Mouse (Mus musculus) testis, adult 2 months (tissue): Measurements from ENCODE around the gene Ssr2. TPM values are rescaled to one million over a fixed set of nuclear protein-coding genes. Genes with fewer than 3 reads are reported as not detected.
"Not testable (repeated sequence)": the region's sequence is repeated elsewhere in the genome, so short reads cannot be mapped to it uniquely, and the experiment has no call there.

Experiments
- H3K27ac ChIP-seq: fragments of 200-500 bp; 2 replicates; pipeline ENCODE4 v1.5.1; 2012; ENCODE audit warnings: low read depth, low read length; ENCODE audit not compliant: control insufficient read depth, insufficient read depth
- H3K27me3 ChIP-seq: fragments of 200-500 bp; 2 replicates; pipeline ENCODE4 v1.6.1; 2012; ENCODE audit warnings: mild to moderate bottlenecking, low read length, moderate library complexity; ENCODE audit not compliant: control insufficient read depth, insufficient read depth
- H3K36me3 ChIP-seq: fragments of 200-500 bp; 2 replicates; pipeline ENCODE4 v1.6.1; 2012; ENCODE audit warnings: mild to moderate bottlenecking, low read length; ENCODE audit not compliant: control insufficient read depth, insufficient read depth
- H3K4me1 ChIP-seq: fragments of 200-500 bp; 2 replicates; pipeline ENCODE4 v1.6.1; 2012; ENCODE audit warnings: low read length; ENCODE audit not compliant: control insufficient read depth, insufficient read depth
- H3K4me3 ChIP-seq: fragments of 200-500 bp; 2 replicates; pipeline ENCODE4 v1.5.1; 2012; ENCODE audit warnings: low read depth, mild to moderate bottlenecking, low read length, moderate library complexity, mixed read lengths; ENCODE audit not compliant: control insufficient read depth
- CTCF ChIP-seq: fragments of 200-500 bp; IDR thresholded peaks from 2 replicates; pipeline ENCODE4 v1.5.1; 2012; ENCODE audit warnings: low read depth, mild to moderate bottlenecking, inconsistent platforms, low read length, moderate library complexity; ENCODE audit not compliant: control insufficient read depth, insufficient read depth, insufficient replicate concordance
- POLR2A ChIP-seq: fragments of 200-500 bp; IDR thresholded peaks from 2 replicates; pipeline ENCODE4 v1.6.1; 2012; ENCODE audit warnings: low read depth, mild to moderate bottlenecking, inconsistent platforms, low read length, moderate library complexity; ENCODE audit not compliant: control insufficient read depth
- polyA plus RNA-seq: library from polyadenylated mRNA; depleted of rRNA; stranded (reverse); fragments of >200 nt; gene quantifications from 2 replicates; pipeline ENCODE4 v1.2.3, GENCODE M21; 2012

The Ssr2 gene
- polyA plus RNA-seq, 1 experiment = 161 TPM

DNA sequence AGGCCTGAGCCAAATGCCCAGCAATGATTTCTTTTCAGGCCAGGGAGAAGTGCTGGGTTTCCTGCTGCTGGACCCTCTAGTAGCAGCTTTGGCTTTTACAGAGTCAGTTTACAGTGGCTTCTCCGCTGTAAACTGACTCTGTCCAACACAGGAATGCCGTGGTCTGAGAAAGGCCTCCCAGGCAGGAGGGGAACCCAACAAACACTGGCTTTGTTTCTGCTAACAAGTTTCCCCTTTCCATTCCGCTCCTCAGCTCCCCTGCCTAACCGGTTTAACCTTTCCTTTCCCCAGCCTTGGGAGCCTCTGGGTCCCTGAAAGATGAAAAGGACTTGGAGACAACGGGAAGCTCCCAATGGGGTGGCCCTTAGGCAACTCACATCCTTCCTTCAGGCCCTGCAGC, 14.6 kb downstream of the Ssr2 start:
- Histone ChIP-seq H3K4me1 (no peaks in the 10 kb centered on the region), H3K4me3 (no peak overlapping the region), H3K27ac (no peak overlapping the region), H3K27me3 (no peaks in the 10 kb centered on the region), H3K36me3 (peaks cover 4% of the 10 kb centered on the region; the same call in 1 of the 2 replicates)
- TF ChIP-seq POLR2A = no peak
- no peak for TF ChIP-seq CTCF

DNA sequence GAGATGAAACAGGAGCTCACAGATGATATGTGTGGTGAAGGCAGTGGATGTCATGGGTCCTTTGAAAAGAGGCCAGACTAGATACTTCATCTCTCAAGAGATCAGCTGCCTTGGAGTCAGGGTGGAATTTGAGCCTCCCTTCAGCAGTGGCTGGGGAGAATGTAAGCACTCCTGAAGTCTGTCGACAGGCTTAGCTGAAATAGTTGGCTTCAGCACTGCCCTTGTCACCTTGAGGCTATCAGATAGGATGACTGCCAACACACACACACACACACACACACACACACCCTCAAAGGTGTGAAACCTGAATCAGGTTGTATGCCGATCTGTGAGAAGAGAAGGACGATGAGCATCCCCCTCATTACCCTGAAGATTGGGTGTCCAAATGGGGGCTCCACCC, 15.4 kb downstream of the Ssr2 start:
- no peak overlapping the region for H3K27ac ChIP-seq
- H3K27me3 ChIP-seq = no peaks in the 10 kb centered on the region
- no peak overlapping the region for H3K4me3 ChIP-seq
- TF ChIP-seq POLR2A = no peak
- no peak for TF ChIP-seq CTCF
- no peaks in the 10 kb centered on the region for H3K36me3 ChIP-seq
- no peaks in the 10 kb centered on the region for H3K4me1 ChIP-seq

DNA sequence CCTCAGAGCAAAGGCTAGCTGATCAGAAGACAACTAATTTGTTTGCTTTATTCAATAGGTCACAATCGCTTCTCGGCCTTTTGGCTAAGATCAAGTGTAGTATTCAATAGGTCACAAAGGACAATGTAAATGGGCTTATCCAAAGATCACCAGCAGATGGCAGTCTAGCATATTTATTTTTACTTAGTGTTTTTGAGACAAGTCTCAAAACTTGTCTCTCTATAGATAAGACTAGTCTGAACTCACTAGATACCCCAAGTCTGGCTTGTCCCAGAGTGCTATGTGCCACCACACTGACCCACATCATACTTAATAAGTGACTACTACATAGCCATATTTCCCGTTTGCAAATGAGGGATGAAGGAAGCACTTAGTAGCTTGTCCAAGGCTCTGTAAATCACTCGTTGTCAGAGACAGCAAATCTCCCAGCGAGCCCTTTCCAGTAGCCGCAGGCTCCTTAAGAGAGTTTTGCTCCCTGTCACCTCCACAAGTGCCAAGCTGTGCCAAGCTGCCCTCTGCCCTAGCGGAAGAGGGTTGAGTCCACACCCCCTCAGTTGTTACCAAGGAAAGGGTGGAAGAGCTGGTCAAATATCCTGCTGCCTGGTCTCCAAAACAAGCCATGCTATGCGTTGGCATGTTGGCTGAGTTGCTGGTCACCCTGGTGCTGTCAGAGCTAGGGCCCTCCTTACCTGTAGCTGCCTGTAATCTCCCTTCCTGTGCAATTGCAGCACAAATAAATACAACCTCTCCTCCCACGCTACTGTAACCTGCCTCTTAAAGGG, 16.5 kb downstream of the Ssr2 start:
- no peaks in the 10 kb centered on the region for H3K27me3 ChIP-seq
- no peak overlapping the region for H3K4me3 ChIP-seq
- H3K4me1 ChIP-seq = no peaks in the 10 kb centered on the region
- TF ChIP-seq POLR2A (no peak), CTCF (no peak)
- H3K27ac ChIP-seq = no peak overlapping the region
- no peaks in the 10 kb centered on the region for H3K36me3 ChIP-seq

DNA sequence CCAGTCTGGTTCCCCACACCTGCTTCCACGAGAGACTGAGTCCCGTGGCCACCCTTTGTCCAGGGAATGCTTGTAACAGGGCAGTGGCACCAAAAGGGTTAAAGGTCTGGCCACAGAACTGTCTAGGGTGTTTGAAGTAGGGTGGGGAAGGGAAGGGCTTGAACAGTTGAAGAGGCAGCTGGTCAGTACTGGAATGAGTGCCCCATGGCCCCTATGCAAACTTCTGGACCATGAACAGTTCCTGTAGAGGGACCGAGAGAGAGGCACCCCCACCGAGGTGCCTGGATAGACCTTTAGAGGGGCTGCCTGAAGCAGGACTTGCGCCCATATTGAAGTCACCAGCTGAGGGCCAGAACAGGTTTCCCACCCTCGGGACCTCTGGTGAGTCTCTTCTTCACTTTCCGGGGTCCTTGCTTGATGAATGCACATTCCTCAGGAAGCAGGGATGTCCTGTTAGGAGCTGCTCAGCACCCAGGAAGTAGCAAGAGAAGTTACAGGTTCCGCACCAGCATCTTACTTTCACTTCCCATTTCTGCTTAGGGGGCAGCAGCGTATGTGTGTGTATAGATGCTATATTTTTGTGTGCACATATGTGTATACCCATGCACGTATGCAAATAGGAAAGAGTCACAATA, 17.4 kb downstream of the Ssr2 start:
- Histone ChIP-seq H3K36me3 (no peaks in the 10 kb centered on the region), H3K4me1 (no peaks in the 10 kb centered on the region), H3K4me3 (no peak overlapping the region), H3K27ac (no peak overlapping the region), H3K27me3 (no peaks in the 10 kb centered on the region)
- TF ChIP-seq POLR2A = no peak
- no peak for TF ChIP-seq CTCF

DNA sequence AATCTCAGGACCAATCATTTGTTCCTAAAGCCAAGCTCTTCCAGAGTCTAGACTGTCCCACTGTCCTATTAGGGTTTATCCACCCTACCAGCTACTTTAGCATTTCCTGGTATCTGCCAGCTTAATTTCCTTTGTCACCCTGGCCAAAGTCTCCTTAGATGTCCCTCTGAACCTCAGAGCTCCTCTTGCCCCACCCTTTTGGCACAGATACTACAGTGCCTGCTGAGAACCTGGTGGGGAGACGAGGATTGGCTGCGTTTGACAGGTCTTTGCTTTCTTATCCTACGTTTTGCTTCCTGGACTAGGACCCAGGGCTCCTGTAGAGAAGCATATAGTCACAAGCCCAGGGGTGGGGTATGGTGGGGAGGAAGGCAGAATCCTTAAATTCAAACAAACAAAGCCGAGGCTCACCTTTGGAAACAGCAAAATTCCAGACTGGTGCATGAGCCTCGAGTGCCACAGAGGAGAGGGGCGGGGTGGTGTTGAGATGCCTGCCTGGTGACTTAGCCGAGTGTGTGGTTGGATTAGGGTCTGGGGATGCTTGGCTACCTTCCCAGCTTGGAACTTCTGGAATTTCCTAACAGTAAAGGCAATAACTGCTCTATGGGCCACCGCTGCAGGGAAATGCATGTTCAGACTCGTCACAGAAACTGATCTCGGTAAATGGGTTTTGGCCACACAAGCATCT, 18.4 kb downstream of the Ssr2 start:
- H3K4me3 ChIP-seq = no peak overlapping the region
- TF ChIP-seq POLR2A (no peak), CTCF (no peak)
- H3K27me3 ChIP-seq = no peaks in the 10 kb centered on the region
- no peak overlapping the region for H3K27ac ChIP-seq
- H3K4me1 ChIP-seq = no peaks in the 10 kb centered on the region
- no peaks in the 10 kb centered on the region for H3K36me3 ChIP-seq

DNA sequence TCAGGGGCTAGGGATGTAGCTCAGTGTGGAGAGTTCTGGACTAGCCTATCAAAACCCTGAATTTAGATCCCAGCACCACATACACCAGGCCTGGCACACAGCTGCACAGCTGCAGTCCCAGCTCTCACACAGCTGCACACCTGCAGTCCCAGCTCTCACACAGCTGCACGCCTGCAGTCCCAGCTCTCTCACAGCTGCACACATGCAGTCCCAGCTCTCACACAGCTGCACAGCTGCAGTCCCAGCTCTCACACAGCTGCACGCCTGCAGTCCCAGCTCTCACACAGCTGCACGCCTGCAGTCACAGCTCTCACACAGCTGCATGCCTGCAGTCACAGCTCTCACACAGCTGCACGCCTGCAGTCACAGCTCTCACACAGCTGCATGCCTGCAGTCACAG, 20.9 kb downstream of the Ssr2 start:
- not testable (repeated sequence) for H3K4me3 ChIP-seq, H3K27me3 ChIP-seq, H3K27ac ChIP-seq, H3K4me1 ChIP-seq, H3K36me3 ChIP-seq

DNA sequence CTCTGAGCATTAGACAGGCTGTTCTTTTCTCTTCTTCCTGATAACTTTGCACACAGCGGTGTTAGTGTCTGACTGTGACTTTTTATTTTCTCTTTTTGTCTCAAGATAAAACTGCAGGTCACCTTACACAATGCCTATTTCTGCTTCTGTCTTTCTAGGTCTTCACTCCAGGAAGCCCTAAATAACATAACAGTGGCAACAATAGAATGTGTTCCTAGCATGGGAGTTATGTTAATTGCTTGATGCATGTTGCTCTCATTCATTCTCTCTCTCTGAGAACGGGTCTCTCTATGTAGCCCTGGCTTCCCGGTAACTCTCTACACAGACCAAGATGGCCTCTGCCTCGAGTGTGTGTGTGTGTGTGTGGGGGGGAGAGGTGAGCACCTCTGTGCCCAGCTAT, 26.8 kb downstream of the Ssr2 start:
- no peaks in the 10 kb centered on the region; the same call in 1 of the 2 replicates for H3K4me1 ChIP-seq
- no peaks in the 10 kb centered on the region for H3K36me3 ChIP-seq
- no peak overlapping the region for H3K4me3 ChIP-seq
- no peak for TF ChIP-seq POLR2A
- TF ChIP-seq CTCF = no peak
- H3K27me3 ChIP-seq = no peaks in the 10 kb centered on the region
- H3K27ac ChIP-seq = no peak overlapping the region
